Mouse (Mus musculus): ENCODE results near the gene Trir.

The Trir gene

GRCm38 (mm10) chr8:85037366-85037680 is 10.7 kb downstream of the Trir start:
- no peak for DNase-seq

GRCm38 (mm10) chr8:85037681-85038531 is 11.3 kb downstream of the Trir start:
- peak; percentile 56 for DNase-seq

GRCm38 (mm10) chr8:85043619-85044018 is 17.0 kb downstream of the Trir start:
- DNase-seq = no peak

GRCm38 (mm10) chr8:85057367-85057766 is 30.7 kb downstream of the Trir start:
- no peak for DNase-seq

- DNase-seq = peak; percentile 92
Observed at GRCm38 (mm10) chr8:85059879-85060616, 33.4 kb downstream of the Trir start, which contains the start of gene Fbxw9. Gene Fbxw9, plus strand, starts transcription at chr8:85060055.

GRCm38 (mm10) chr8:85062603-85063002 is 36.0 kb downstream of the Trir start:
- DNase-seq = no peak

GRCm38 (mm10) chr8:85065213-85065612 is 38.6 kb downstream of the Trir start:
- DNase-seq = no peak

GRCm38 (mm10) chr8:85067155-85067554 is 40.5 kb downstream of the Trir start:
- no peak for DNase-seq

GRCm38 (mm10) chr8:85067982-85068381 is 41.4 kb downstream of the Trir start, which contains the start of gene Gm5741:
Gene Gm5741, minus strand, starts transcription at chr8:85067982.
- no peak for DNase-seq

- DNase-seq = no peak
Observed at GRCm38 (mm10) chr8:85071041-85071440, 44.4 kb downstream of the Trir start.

- DNase-seq = peak; percentile 94
Observed at GRCm38 (mm10) chr8:85071514-85072281, 45.1 kb downstream of the Trir start, which contains the start of gene Dhps. Gene Dhps, plus strand, starts transcription at chr8:85071757.

- DNase-seq = no peak
Observed at GRCm38 (mm10) chr8:85072364-85072929, 45.8 kb downstream of the Trir start.

GRCm38 (mm10) chr8:85073041-85073612 is 46.5 kb downstream of the Trir start:
- no peak for DNase-seq

GRCm38 (mm10) chr8:85074167-85074566 is 47.5 kb downstream of the Trir start:
- DNase-seq = no peak

- DNase-seq = no peak
Observed at GRCm38 (mm10) chr8:85074617-85075016, 48.0 kb downstream of the Trir start.

GRCm38 (mm10) chr8:85076001-85076400 is 49.4 kb downstream of the Trir start:
- no peak for DNase-seq

- peak; percentile 85 for DNase-seq
Observed at GRCm38 (mm10) chr8:85076993-85077392, 50.4 kb downstream of the Trir start.

Measured in right cerebral cortex, adult 18-20 months (tissue).